Mouse (Mus musculus) lung, postnatal 4 days (tissue): Measurements from ENCODE around the gene Btbd3.
A peak's percentile ranks its signal among the peaks of the same experiment; 100 is the strongest.

ENCODE experiments used
- DNase-seq, 2 experiments: peaks; one replicate each; pipeline ENCODE4 v3.0.0; 2021

Btbd3 gene

GRCm38 (mm10) chr2:138256411-138256810, at the start of gene Btbd3:
Btbd3 (plus strand) TSS chr2:138256565.
- peak; percentile 94 to 97 for DNase-seq

GRCm38 (mm10) chr2:138215561-138215960, 40.8 kb upstream of the Btbd3 start:
- DNase-seq, result peak; percentile 82 to 88

- DNase-seq, result no peak
These were observed 36.1 kb upstream of the Btbd3 start for GRCm38 (mm10) chr2:138220269-138220668.

GRCm38 (mm10) chr2:138232247-138232646, 24.1 kb upstream of the Btbd3 start:
- DNase-seq, result no peak

GRCm38 (mm10) chr2:138236149-138236548, 20.2 kb upstream of the Btbd3 start:
- no peak for DNase-seq

GRCm38 (mm10) chr2:138242452-138242851, 13.9 kb upstream of the Btbd3 start:
- DNase-seq, result no peak

- peak; percentile 60 to 77 for DNase-seq
These were observed 10.6 kb upstream of the Btbd3 start for GRCm38 (mm10) chr2:138245631-138246289.

GRCm38 (mm10) chr2:138247986-138248385, 8.4 kb upstream of the Btbd3 start:
- no peak for DNase-seq

- DNase-seq, result peak; percentile 55 to 58
These were observed 596 bp downstream of the Btbd3 start for GRCm38 (mm10) chr2:138256851-138257471.

- peak; percentile 60 to 62 for DNase-seq
These were observed 1.4 kb downstream of the Btbd3 start for GRCm38 (mm10) chr2:138257692-138258315.

- no peak for DNase-seq
These were observed 4.8 kb downstream of the Btbd3 start for GRCm38 (mm10) chr2:138261140-138261539.

GRCm38 (mm10) chr2:138262885-138263284, 6.5 kb downstream of the Btbd3 start:
- no peak for DNase-seq

- DNase-seq, result peak; percentile 61 to 82
These were observed 9.1 kb downstream of the Btbd3 start for GRCm38 (mm10) chr2:138265356-138266005.

GRCm38 (mm10) chr2:138266679-138267078, 10.3 kb downstream of the Btbd3 start:
- DNase-seq, result no peak

GRCm38 (mm10) chr2:138267852-138268513, 11.6 kb downstream of the Btbd3 start:
- DNase-seq, result no peak

- DNase-seq, result no peak
These were observed 13.0 kb downstream of the Btbd3 start for GRCm38 (mm10) chr2:138269330-138269729.

- no peak for DNase-seq
These were observed 17.2 kb downstream of the Btbd3 start for GRCm38 (mm10) chr2:138273404-138274073.

- DNase-seq, result no peak
These were observed 17.7 kb downstream of the Btbd3 start for GRCm38 (mm10) chr2:138274086-138274485.

- DNase-seq, result peak; percentile 65 to 79
These were observed 21.7 kb downstream of the Btbd3 start for GRCm38 (mm10) chr2:138277842-138278691.

GRCm38 (mm10) chr2:138278853-138279640, 22.7 kb downstream of the Btbd3 start:
- peak in 1 of 2 experiments; percentile 25 for DNase-seq

- peak; percentile 40 to 47 for DNase-seq
These were observed 23.3 kb downstream of the Btbd3 start for GRCm38 (mm10) chr2:138279641-138280040.
